Mouse (Mus musculus) heart, embryonic 12.5 days (tissue): Measurements from ENCODE around the gene Olfr1340. TPM values are rescaled to one million over a fixed set of nuclear protein-coding genes. Genes with fewer than 3 reads are reported as not detected.

Source experiments
- ATAC-seq: fragments of 200-750 bp; cut with Nextera tagmentation; 2 replicates; pipeline ENCODE4 v1.8.0; 2017; ENCODE audit warnings: moderate TSS enrichment, moderate library complexity; ENCODE audit not compliant: insufficient number of reproducible peaks, low FRiP score
- H3K27ac ChIP-seq: fragments of 300-500 bp; sonication (generic); 2 replicates; pipeline ENCODE4 v1.5.1; 2016; ENCODE audit warnings: mild to moderate bottlenecking, moderate library complexity; ENCODE audit not compliant: poor library complexity, severe bottlenecking
- H3K27me3 ChIP-seq: fragments of 300-500 bp; sonication (generic); replicated peaks from 2 replicates; pipeline ENCODE4 v1.6.1; 2016; ENCODE audit warnings: mild to moderate bottlenecking, moderate library complexity
- H3K36me3 ChIP-seq: fragments of 300-500 bp; sonication (generic); 2 replicates; pipeline ENCODE4 v1.6.1; 2016; ENCODE audit warnings: mild to moderate bottlenecking, moderate library complexity
- H3K4me1 ChIP-seq: fragments of 300-500 bp; sonication (generic); replicated peaks from 2 replicates; pipeline ENCODE4 v1.6.1; 2016; ENCODE audit warnings: mild to moderate bottlenecking
- H3K4me2 ChIP-seq: fragments of 300-500 bp; sonication (generic); 2 replicates; pipeline ENCODE4 v1.6.1; 2016; ENCODE audit warnings: mild to moderate bottlenecking, moderate library complexity
- H3K4me3 ChIP-seq: fragments of 300-500 bp; sonication (generic); 2 replicates; pipeline ENCODE4 v1.5.1; 2016; ENCODE audit warnings: mild to moderate bottlenecking
- H3K9ac ChIP-seq: fragments of 300-500 bp; sonication (generic); 2 replicates; pipeline ENCODE4 v1.6.1; 2016; ENCODE audit warnings: mild to moderate bottlenecking, moderate library complexity
- H3K9me3 ChIP-seq: fragments of 300-500 bp; sonication (generic); replicated peaks from 2 replicates; pipeline ENCODE4 v1.6.1; 2016; ENCODE audit warnings: mild to moderate bottlenecking, moderate library complexity
- WGBS: fragments of 180-500 bp; shearing (Covaris S2); methylation state at CpG from one replicate; pipeline ENCODE4 v1.1.7; 2016; 5-methylcytosine and 5-hydroxymethylcytosine counted together
- polyA plus RNA-seq: library from polyadenylated mRNA; unstranded; fragments of >200 nt; fragmentation: Nextera tagmentation; extraction: Ambion mirVana; gene quantifications from 2 replicates; pipeline ENCODE4 v1.2.1, GENCODE M21; 2016

The Olfr1340 gene
- polyA plus RNA-seq, 1 experiment from 2014 or later: not detected

DNA sequence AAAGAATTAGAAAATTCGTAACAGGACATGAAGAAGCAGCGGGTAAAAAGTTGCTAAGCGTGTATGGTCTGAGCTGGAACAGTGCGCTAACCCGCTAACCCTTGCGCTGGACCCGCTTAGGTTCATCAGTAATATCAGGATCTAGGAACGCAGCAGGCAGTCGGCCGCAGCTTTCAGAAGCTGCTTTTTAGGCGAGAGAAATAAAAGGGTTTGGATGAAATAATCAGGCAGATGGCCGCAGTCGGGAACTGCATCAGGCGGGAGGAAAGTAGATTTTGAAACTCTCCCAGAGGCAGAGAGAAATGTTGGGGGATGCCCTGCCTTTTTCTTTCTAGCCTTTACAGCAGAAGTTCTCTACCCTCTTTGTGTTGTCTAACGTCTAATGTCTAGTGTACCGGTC lies 21.9 kb downstream of the Olfr1340 start:
- Histone ChIP-seq H3K4me3 (0 out of 2 replicates have a peak overlapping the region, but pooled peaks have one; percentile 9), H3K9me3 (peaks cover 12% of the 10 kb centered on the region), H3K9ac (no peak overlapping the region), H3K27ac (no peak overlapping the region), H3K4me1 (0 out of 2 replicates have a peak, but pooled peaks cover 5% of the 10 kb centered on the region), H3K27me3 (peaks cover 31% of the 10 kb centered on the region), H3K4me2 (peak overlapping the region; percentile 33), H3K36me3 (no peaks in the 10 kb centered on the region)
- ATAC-seq: no peak
- WGBS: 6% methylated on average over 16 of the region's 16 CpGs

DNA sequence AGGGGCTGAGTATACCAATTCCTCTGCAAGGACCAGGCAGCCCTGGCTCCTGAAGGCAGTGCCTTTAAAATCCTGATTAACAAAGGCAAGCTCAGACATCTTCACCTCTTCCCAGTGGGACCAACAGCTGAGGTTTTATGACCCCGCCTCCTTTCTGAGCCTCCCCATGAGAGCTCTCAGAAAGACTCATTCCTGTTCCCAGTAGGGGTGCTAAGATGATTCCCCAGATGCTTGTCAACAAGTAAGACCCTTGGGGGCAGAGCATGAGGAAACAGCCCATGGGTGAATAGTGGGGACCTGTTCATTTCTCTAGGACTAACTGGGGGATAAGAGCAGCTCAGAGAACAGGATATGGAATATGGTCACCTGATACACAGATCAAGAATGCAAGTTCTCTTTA lies 38.7 kb downstream of the Olfr1340 start, which contains the start of gene Olfr1338:
TSS of gene Olfr1338 (minus strand) at position 101 of the 400 bp plus-strand sequence.
- Histone ChIP-seq H3K9me3 (no peaks in the 10 kb centered on the region), H3K9ac (no peak within 1 kb of the TSS), H3K4me1 (no peaks in the 10 kb centered on the region), H3K27ac (no peak within 1 kb of the TSS), H3K4me2 (no peak within 1 kb of the TSS), H3K36me3 (no peaks in the 10 kb centered on the region), H3K27me3 (no peaks in the 10 kb centered on the region), H3K4me3 (no peak within 1 kb of the TSS)
- no peak for ATAC-seq
- 64% methylated on average over 1 of the region's 1 CpGs for WGBS

Other genes starting within 250 kb of the Olfr1340 start
- 65.8 and 69.4 TPM in 2 replicates for gene Tie1, start 230.1 kb upstream of the Olfr1340 start, polyA plus RNA-seq
- 0.27 and 0.31 TPM in 2 replicates for gene 2610528J11Rik, start 193.1 kb upstream of the Olfr1340 start, polyA plus RNA-seq
- gene Tmem125, start 176.1 kb upstream of the Olfr1340 start, polyA plus RNA-seq: 0.18 and 0.23 TPM in 2 replicates
- 0.76 and 0.80 TPM in 2 replicates for gene Cfap57, start 99.4 kb upstream of the Olfr1340 start, polyA plus RNA-seq
- 96.7 and 103 TPM in 2 replicates for gene Ebna1bp2, start 99.3 kb upstream of the Olfr1340 start, polyA plus RNA-seq
- gene Olfr62, start 61.2 kb upstream of the Olfr1340 start, polyA plus RNA-seq: not detected in 2 replicates
- gene Olfr1342, start 27.4 kb upstream of the Olfr1340 start, polyA plus RNA-seq: not detected in 2 replicates
- not detected in 2 replicates for gene Olfr1341, start 16.6 kb upstream of the Olfr1340 start, polyA plus RNA-seq
- gene Olfr1339, start 12.0 kb downstream of the Olfr1340 start, polyA plus RNA-seq: not detected in 2 replicates
- gene Olfr1338, start 38.6 kb downstream of the Olfr1340 start, polyA plus RNA-seq: not detected in 2 replicates
- gene Olfr1337, start 62.4 kb downstream of the Olfr1340 start, polyA plus RNA-seq: not detected in 2 replicates
- gene Olfr1335, start 89.8 kb downstream of the Olfr1340 start, polyA plus RNA-seq: not detected in 2 replicates
- gene Olfr1333, start 116.1 kb downstream of the Olfr1340 start, polyA plus RNA-seq: not detected in 2 replicates
- gene Olfr1331, start 144.5 kb downstream of the Olfr1340 start, polyA plus RNA-seq: not detected in 2 replicates
- gene Olfr1330, start 168.5 kb downstream of the Olfr1340 start, polyA plus RNA-seq: 0.05 and 0.09 TPM in 2 replicates
- gene Olfr1329, start 197.3 kb downstream of the Olfr1340 start, polyA plus RNA-seq: not detected in 2 replicates
- gene Olfr1328, start 218.5 kb downstream of the Olfr1340 start, polyA plus RNA-seq: not detected in 2 replicates
- not detected in 2 replicates for gene Lao1, start 241.4 kb downstream of the Olfr1340 start, polyA plus RNA-seq